Mouse (Mus musculus): ENCODE measurements at regions not wholly inside any gene's neighbourhood (a gene's known extent, or its start where the extent isn't known, plus 50 kb on each side); places are given as distances from the start of the nearest gene placed in this dataset.
A peak's percentile ranks its signal among the peaks of the same experiment; 100 is the strongest.

DNA sequence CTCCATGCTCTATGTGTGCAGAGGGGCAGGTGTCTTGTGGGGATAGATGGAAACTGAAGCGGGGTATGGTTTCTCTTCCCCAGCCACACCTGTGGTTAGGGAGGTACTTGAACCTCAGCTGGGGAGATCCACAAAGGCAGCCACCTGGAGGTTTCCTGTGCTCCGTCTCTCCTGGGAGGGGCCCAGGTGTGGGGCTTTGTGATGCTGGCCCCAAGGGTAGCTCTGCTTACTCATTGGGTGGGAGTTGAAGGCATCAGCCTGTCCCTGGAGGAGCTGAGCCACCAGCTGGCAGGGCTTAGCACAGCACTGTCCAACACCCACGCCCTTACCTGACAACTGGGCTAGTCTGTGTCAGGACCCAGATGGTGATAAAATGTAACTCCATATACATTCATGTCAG is 81.4 kb downstream of the Lhx2 start:
- Histone ChIP-seq H3K4me1 (ENCODE audit: control insufficient read depth, insufficient read depth, low read length) (no peaks in the 10 kb centered on the region), H3K79me2 (ENCODE audit: control insufficient read depth, insufficient read depth, low read length) (no peaks in the 10 kb centered on the region), H3K4me3 (ENCODE audit: insufficient read depth, low read depth, low read length) (no peak overlapping the region), H3K27me3 (ENCODE audit: control insufficient read depth, insufficient read depth, low read length) (no peaks in the 10 kb centered on the region; the same call in 1 of the 2 replicates), H3K27ac (replicated peaks; ENCODE audit: insufficient read depth, low read depth, low read length) (no peak overlapping the region), H3K36me3 (ENCODE audit: control insufficient read depth, insufficient read depth, low read length) (no peaks in the 10 kb centered on the region), H3K9ac (ENCODE audit: low read depth, low read length) (no peak overlapping the region)
- no peak for DNase-seq (ENCODE audit: extremely low read depth, low read depth, low spot score)
- TF ChIP-seq POLR2A (IDR thresholded peaks at IDR 0.05; ENCODE audit: extremely low read depth, insufficient read depth, low read length) (no peak), CTCF (IDR thresholded peaks at IDR 0.05; ENCODE audit: low read depth, low read length) (no peak)
- WGBS: 46% methylated on average over 3 of the region's 3 CpGs

DNA sequence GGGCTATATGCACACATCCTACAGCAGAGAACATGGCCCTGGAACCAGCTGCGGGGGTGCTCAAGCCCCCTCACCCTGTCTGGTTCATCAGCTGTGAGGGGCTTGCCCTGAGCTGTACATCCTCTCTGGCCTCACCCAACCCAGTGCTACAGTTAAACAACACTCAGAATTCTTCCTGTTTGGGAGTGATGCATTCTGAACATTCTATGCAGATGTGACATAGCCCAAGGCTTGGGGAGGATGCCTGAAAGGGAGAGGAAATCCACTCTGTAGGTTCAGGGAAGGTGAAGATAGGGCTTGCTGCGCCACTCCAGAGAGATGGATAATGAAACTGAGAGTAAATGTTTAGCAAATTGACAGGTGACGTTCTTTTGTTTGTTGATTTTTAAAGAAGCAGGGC is 83.3 kb downstream of the Lhx2 start:
- WGBS: 59% methylated on average over 3 of the region's 3 CpGs

DNA sequence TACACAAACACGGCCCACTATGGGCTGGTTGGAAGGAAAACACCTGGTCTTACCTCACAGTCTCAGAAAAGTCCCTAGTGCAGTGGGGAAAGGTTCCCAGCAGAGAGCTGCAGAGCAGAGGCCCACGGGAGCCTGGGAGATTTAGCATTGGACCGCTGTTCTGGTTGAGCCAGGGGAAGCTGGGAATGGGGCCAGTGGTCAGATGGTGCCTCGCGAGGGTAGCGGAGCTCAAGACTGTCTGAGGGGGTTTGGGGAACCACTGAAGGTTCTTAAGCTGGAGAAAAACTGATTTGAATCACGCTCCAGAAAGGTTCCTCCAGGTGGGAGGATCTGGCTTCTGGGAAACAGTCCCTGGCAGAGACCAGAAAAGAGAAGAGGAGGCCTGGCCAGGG is 84.8 kb downstream of the Lhx2 start:
- DNase-seq (ENCODE audit: extremely low read depth, low read depth, low spot score): no peak
- Histone ChIP-seq H3K79me2 (ENCODE audit: control insufficient read depth, insufficient read depth, low read length) (no peaks in the 10 kb centered on the region), H3K27ac (replicated peaks; ENCODE audit: insufficient read depth, low read depth, low read length) (no peak overlapping the region), H3K9ac (ENCODE audit: low read depth, low read length) (no peak overlapping the region), H3K4me1 (ENCODE audit: control insufficient read depth, insufficient read depth, low read length) (no peaks in the 10 kb centered on the region), H3K36me3 (ENCODE audit: control insufficient read depth, insufficient read depth, low read length) (no peaks in the 10 kb centered on the region), H3K4me3 (ENCODE audit: insufficient read depth, low read depth, low read length) (no peak overlapping the region), H3K27me3 (ENCODE audit: control insufficient read depth, insufficient read depth, low read length) (no peaks in the 10 kb centered on the region)
- 54% methylated on average over 7 of the region's 7 CpGs for WGBS
- TF ChIP-seq POLR2A (IDR thresholded peaks at IDR 0.05; ENCODE audit: extremely low read depth, insufficient read depth, low read length) (no peak), CTCF (IDR thresholded peaks at IDR 0.05; ENCODE audit: low read depth, low read length) (no peak)

More for the DNA sequence above, 83.3 kb downstream of the Lhx2 start:
- DNase-seq (ENCODE audit: extremely low read depth, low read depth, low spot score): no peak
- TF ChIP-seq CTCF (IDR thresholded peaks at IDR 0.05; ENCODE audit: low read depth, low read length): no peak
- no peak for TF ChIP-seq POLR2A (IDR thresholded peaks at IDR 0.05; ENCODE audit: extremely low read depth, insufficient read depth, low read length)
- Histone ChIP-seq H3K4me3 (ENCODE audit: insufficient read depth, low read depth, low read length) (no peak overlapping the region), H3K27ac (replicated peaks; ENCODE audit: insufficient read depth, low read depth, low read length) (no peak overlapping the region), H3K36me3 (ENCODE audit: control insufficient read depth, insufficient read depth, low read length) (no peaks in the 10 kb centered on the region), H3K79me2 (ENCODE audit: control insufficient read depth, insufficient read depth, low read length) (no peaks in the 10 kb centered on the region), H3K27me3 (ENCODE audit: control insufficient read depth, insufficient read depth, low read length) (no peaks in the 10 kb centered on the region), H3K4me1 (ENCODE audit: control insufficient read depth, insufficient read depth, low read length) (no peaks in the 10 kb centered on the region), H3K9ac (ENCODE audit: low read depth, low read length) (no peak overlapping the region)

DNA sequence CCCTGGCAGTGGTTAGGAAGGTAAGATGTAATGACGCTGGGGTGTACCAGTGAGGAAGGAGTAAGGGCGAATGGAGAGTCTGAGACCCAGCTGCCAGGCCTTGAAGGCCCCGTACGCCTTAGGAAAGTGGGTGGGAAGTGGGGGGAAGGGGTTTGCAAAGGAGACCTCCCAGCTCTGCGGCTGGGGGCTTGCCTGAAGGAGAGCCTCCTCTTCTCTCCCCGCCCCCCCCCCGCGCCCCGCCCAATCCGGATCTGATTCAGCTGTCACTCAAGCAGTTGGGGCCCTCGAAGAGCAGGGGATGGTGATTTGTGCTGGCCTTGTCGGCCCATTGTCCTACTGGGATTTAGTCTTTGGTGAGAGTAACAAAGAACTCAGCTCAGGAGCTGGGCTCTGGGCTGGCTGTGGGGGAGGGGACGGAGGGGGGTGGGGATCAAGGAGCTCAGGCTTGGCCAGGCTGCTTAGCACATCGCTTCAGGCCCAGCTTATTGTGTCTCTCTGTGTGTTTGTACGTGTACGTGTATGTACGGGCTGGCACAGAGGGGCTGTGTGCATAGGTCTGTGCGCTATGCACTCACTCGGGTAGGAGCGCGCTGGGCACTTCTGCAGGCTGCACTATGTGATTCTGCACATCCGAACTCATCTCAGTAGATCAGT is 85.3 kb downstream of the Lhx2 start:
- H3K36me3 ChIP-seq (ENCODE audit: control insufficient read depth, insufficient read depth, low read length): no peaks in the 10 kb centered on the region
- no peaks in the 10 kb centered on the region for H3K79me2 ChIP-seq (ENCODE audit: control insufficient read depth, insufficient read depth, low read length)
- no peaks in the 10 kb centered on the region for H3K4me1 ChIP-seq (ENCODE audit: control insufficient read depth, insufficient read depth, low read length)
- H3K27ac ChIP-seq (replicated peaks; ENCODE audit: insufficient read depth, low read depth, low read length): no peak overlapping the region
- H3K9ac ChIP-seq (ENCODE audit: low read depth, low read length): no peak overlapping the region
- WGBS: 16% methylated on average over 21 of the region's 22 CpGs
- no peak overlapping the region for H3K4me3 ChIP-seq (ENCODE audit: insufficient read depth, low read depth, low read length)
- TF ChIP-seq CTCF (IDR thresholded peaks at IDR 0.05; ENCODE audit: low read depth, low read length): no peak
- TF ChIP-seq POLR2A (IDR thresholded peaks at IDR 0.05; ENCODE audit: extremely low read depth, insufficient read depth, low read length): no peak
- DNase-seq (ENCODE audit: extremely low read depth, low read depth, low spot score): no peak
- no peaks in the 10 kb centered on the region for H3K27me3 ChIP-seq (ENCODE audit: control insufficient read depth, insufficient read depth, low read length)

DNA sequence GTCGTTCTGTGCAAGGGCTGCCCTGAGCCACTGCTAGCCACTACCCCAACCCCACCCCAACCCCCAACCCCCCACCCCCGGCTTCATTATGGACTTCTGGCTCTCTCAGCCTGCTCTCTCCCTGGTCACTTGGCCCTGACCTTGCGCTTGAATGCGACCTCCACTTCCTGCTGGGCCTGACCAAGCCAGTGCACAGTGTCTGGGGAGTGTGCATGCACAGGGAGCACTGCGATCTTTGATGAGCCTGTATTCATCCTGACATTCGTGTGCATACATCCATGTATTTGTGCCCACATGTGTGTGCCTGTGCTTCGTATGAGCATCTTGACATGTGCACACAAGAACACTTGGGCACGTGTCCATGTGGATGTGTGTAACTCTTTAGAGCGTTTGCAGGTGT is 85.9 kb downstream of the Lhx2 start:
- no peaks in the 10 kb centered on the region for H3K79me2 ChIP-seq (ENCODE audit: control insufficient read depth, insufficient read depth, low read length)
- no peak overlapping the region for H3K27ac ChIP-seq (replicated peaks; ENCODE audit: insufficient read depth, low read depth, low read length)
- no peak overlapping the region for H3K9ac ChIP-seq (ENCODE audit: low read depth, low read length)
- no peaks in the 10 kb centered on the region for H3K4me1 ChIP-seq (ENCODE audit: control insufficient read depth, insufficient read depth, low read length)
- no peaks in the 10 kb centered on the region for H3K27me3 ChIP-seq (ENCODE audit: control insufficient read depth, insufficient read depth, low read length)
- no peak overlapping the region for H3K4me3 ChIP-seq (ENCODE audit: insufficient read depth, low read depth, low read length)
- TF ChIP-seq CTCF (IDR thresholded peaks at IDR 0.05; ENCODE audit: low read depth, low read length) (no peak), POLR2A (IDR thresholded peaks at IDR 0.05; ENCODE audit: extremely low read depth, insufficient read depth, low read length) (no peak)
- 33% methylated on average over 9 of the region's 9 CpGs for WGBS
- H3K36me3 ChIP-seq (ENCODE audit: control insufficient read depth, insufficient read depth, low read length): no peaks in the 10 kb centered on the region
- DNase-seq (ENCODE audit: extremely low read depth, low read depth, low spot score): no peak

DNA sequence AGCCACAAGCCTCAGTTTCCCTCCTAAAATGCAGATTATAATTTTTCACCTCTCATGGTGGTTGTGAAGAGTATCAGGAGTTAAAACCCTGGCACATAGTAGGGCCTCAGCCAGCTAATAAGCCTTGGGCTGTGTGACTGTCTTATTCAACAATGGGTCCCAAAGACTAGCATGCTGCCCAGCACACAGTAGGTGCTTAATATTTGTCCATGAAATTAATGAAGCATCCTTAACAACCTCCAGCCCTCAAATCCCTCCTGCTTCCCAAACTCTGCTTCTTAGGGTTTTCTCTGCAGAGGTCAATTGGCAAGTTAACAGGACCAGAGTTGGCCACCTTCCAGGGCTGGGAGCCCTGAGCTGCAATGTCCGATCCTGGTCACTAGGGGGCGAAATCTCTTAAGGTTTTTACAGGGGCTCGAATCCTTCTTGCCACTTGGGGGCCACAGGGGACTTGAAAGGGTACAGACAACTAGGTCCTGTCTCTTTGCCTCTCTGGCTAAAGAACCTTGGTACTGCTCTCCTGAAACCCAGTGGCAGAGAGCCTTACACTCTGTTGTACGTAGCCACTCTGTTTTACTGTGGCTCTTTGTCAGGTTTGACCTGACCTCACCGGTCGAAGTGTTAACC is 81.6 kb upstream of the Nek6 start:
- Histone ChIP-seq H3K4me3 (ENCODE audit: insufficient read depth, low read depth, low read length) (no peak overlapping the region), H3K9ac (ENCODE audit: low read depth, low read length) (no peak overlapping the region), H3K27ac (replicated peaks; ENCODE audit: insufficient read depth, low read depth, low read length) (no peak overlapping the region), H3K27me3 (ENCODE audit: control insufficient read depth, insufficient read depth, low read length) (no peaks in the 10 kb centered on the region), H3K36me3 (ENCODE audit: control insufficient read depth, insufficient read depth, low read length) (no peaks in the 10 kb centered on the region), H3K4me1 (ENCODE audit: control insufficient read depth, insufficient read depth, low read length) (no peaks in the 10 kb centered on the region), H3K79me2 (ENCODE audit: control insufficient read depth, insufficient read depth, low read length) (no peaks in the 10 kb centered on the region)
- peak; percentile 55 for DNase-seq (ENCODE audit: extremely low read depth, low read depth, low spot score)
- 34% methylated on average over 6 of the region's 6 CpGs for WGBS
- peak; percentile 91 for TF ChIP-seq CTCF (IDR thresholded peaks at IDR 0.05; ENCODE audit: low read depth, low read length)
- no peak for TF ChIP-seq POLR2A (IDR thresholded peaks at IDR 0.05; ENCODE audit: extremely low read depth, insufficient read depth, low read length)
